Mouse (Mus musculus) limb, embryonic 10.5 days (tissue): ENCODE data around the gene Tcf12. TPM values are rescaled to one million over a fixed set of nuclear protein-coding genes. Genes with fewer than 3 reads are reported as not detected.

ENCODE experiments used
- DNase-seq: peaks from one replicate; pipeline ENCODE4 v3.0.0-alpha.2; 2017; ENCODE audit warnings: low spot score
- H3K27ac ChIP-seq: fragments of 300-500 bp; sonication (generic); 2 replicates; pipeline ENCODE4 v1.5.1; 2016; ENCODE audit warnings: mild to moderate bottlenecking
- H3K27me3 ChIP-seq: fragments of 300-500 bp; sonication (generic); 2 replicates; pipeline ENCODE4 v1.6.1; 2016; ENCODE audit warnings: low read depth, mild to moderate bottlenecking; ENCODE audit not compliant: poor library complexity, severe bottlenecking
- H3K36me3 ChIP-seq: fragments of 300-500 bp; sonication (generic); 2 replicates; pipeline ENCODE4 v1.6.1; 2016; ENCODE audit warnings: mild to moderate bottlenecking, moderate library complexity
- H3K4me1 ChIP-seq: fragments of 300-500 bp; sonication (generic); 2 replicates; pipeline ENCODE4 v1.6.1; 2016
- H3K4me3 ChIP-seq: fragments of 300-500 bp; sonication (generic); 2 replicates; pipeline ENCODE4 v1.5.1; 2016; ENCODE audit warnings: mild to moderate bottlenecking, moderate library complexity
- H3K9me3 ChIP-seq: fragments of 300-500 bp; sonication (generic); replicated peaks from 2 replicates; pipeline ENCODE4 v1.6.1; 2016; ENCODE audit warnings: mild to moderate bottlenecking
- WGBS: fragments of 180-500 bp; shearing (Covaris S2); methylation state at CpG from one replicate; pipeline ENCODE4 v1.1.7; 2016; 5-methylcytosine and 5-hydroxymethylcytosine counted together
- polyA plus RNA-seq: library from polyadenylated mRNA; unstranded; fragments of >200 nt; fragmentation: Nextera tagmentation; extraction: Ambion mirVana; gene quantifications from 2 replicates; pipeline ENCODE4 v1.2.1, GENCODE M21; 2016

The Tcf12 gene
- polyA plus RNA-seq, 1 experiment from 2014 or later = 216 TPM

- DNase-seq = no peak
- no peaks in the 10 kb centered on the region for H3K9me3 ChIP-seq
- no peak overlapping the region for H3K4me3 ChIP-seq
- H3K27me3 ChIP-seq = no peaks in the 10 kb centered on the region
- peaks cover 4% of the 10 kb centered on the region for H3K36me3 ChIP-seq
- no peak overlapping the region for H3K27ac ChIP-seq
- WGBS = 97% methylated on average over 3 of the region's 3 CpGs
- H3K4me1 ChIP-seq = no peaks in the 10 kb centered on the region
Measured at GRCm38 (mm10) chr9:72053144-72053543, 58.5 kb downstream of the Tcf12 start.

- DNase-seq = no peak
- Histone ChIP-seq H3K27ac (no peak overlapping the region), H3K4me1 (no peaks in the 10 kb centered on the region), H3K36me3 (no peaks in the 10 kb centered on the region), H3K9me3 (no peaks in the 10 kb centered on the region), H3K27me3 (no peaks in the 10 kb centered on the region), H3K4me3 (no peak overlapping the region)
Measured at GRCm38 (mm10) chr9:72040156-72040555, 71.5 kb downstream of the Tcf12 start.

- H3K27ac ChIP-seq = no peak overlapping the region
- H3K4me1 ChIP-seq = no peaks in the 10 kb centered on the region
- no peak overlapping the region for H3K4me3 ChIP-seq
- no peaks in the 10 kb centered on the region for H3K36me3 ChIP-seq
- DNase-seq = no peak
- WGBS = 82% methylated on average over 2 of the region's 2 CpGs
- H3K27me3 ChIP-seq = no peaks in the 10 kb centered on the region
- H3K9me3 ChIP-seq = no peaks in the 10 kb centered on the region
Measured at GRCm38 (mm10) chr9:72039369-72039768, 72.3 kb downstream of the Tcf12 start.

- Histone ChIP-seq H3K36me3 (no peaks in the 10 kb centered on the region), H3K9me3 (no peaks in the 10 kb centered on the region), H3K4me1 (no peaks in the 10 kb centered on the region), H3K4me3 (no peak overlapping the region), H3K27ac (no peak overlapping the region), H3K27me3 (no peaks in the 10 kb centered on the region)
- no peak for DNase-seq
- 96% methylated on average over 2 of the region's 2 CpGs for WGBS
Measured at GRCm38 (mm10) chr9:72037059-72037516, 74.6 kb downstream of the Tcf12 start.

GRCm38 (mm10) chr9:72036257-72036656, 75.4 kb downstream of the Tcf12 start:
- WGBS = 94% methylated on average over 3 of the region's 3 CpGs
- no peak overlapping the region for H3K4me3 ChIP-seq
- DNase-seq = no peak
- H3K4me1 ChIP-seq = no peaks in the 10 kb centered on the region
- no peaks in the 10 kb centered on the region for H3K9me3 ChIP-seq
- H3K27ac ChIP-seq = no peak overlapping the region
- H3K27me3 ChIP-seq = no peaks in the 10 kb centered on the region
- H3K36me3 ChIP-seq = no peaks in the 10 kb centered on the region

GRCm38 (mm10) chr9:72033271-72033670, 78.4 kb downstream of the Tcf12 start:
- H3K4me1 ChIP-seq = no peaks in the 10 kb centered on the region
- DNase-seq = no peak
- no peak overlapping the region for H3K4me3 ChIP-seq
- no peak overlapping the region for H3K27ac ChIP-seq
- WGBS = 91% methylated on average over 2 of the region's 2 CpGs
- H3K9me3 ChIP-seq = no peaks in the 10 kb centered on the region
- no peaks in the 10 kb centered on the region for H3K27me3 ChIP-seq
- no peaks in the 10 kb centered on the region for H3K36me3 ChIP-seq

- Histone ChIP-seq H3K4me1 (no peaks in the 10 kb centered on the region), H3K27me3 (no peaks in the 10 kb centered on the region), H3K36me3 (no peaks in the 10 kb centered on the region), H3K9me3 (no peaks in the 10 kb centered on the region), H3K4me3 (no peak overlapping the region), H3K27ac (no peak overlapping the region)
- DNase-seq = no peak
Measured at GRCm38 (mm10) chr9:72030274-72030673, 81.4 kb downstream of the Tcf12 start.

- no peaks in the 10 kb centered on the region for H3K27me3 ChIP-seq
- no peaks in the 10 kb centered on the region for H3K4me1 ChIP-seq
- H3K4me3 ChIP-seq = no peak overlapping the region
- DNase-seq = no peak
- no peaks in the 10 kb centered on the region for H3K36me3 ChIP-seq
- WGBS = 89% methylated on average over 1 of the region's 1 CpGs
- no peaks in the 10 kb centered on the region for H3K9me3 ChIP-seq
- no peak overlapping the region for H3K27ac ChIP-seq
Measured at GRCm38 (mm10) chr9:72029601-72030000, 82.1 kb downstream of the Tcf12 start.

- no peak overlapping the region for H3K27ac ChIP-seq
- 86% methylated on average over 5 of the region's 5 CpGs for WGBS
Measured at GRCm38 (mm10) chr9:72023274-72023673, 88.4 kb downstream of the Tcf12 start.

GRCm38 (mm10) chr9:72021512-72021911, 90.2 kb downstream of the Tcf12 start:
- Histone ChIP-seq H3K36me3 (no peaks in the 10 kb centered on the region), H3K27me3 (no peaks in the 10 kb centered on the region), H3K4me3 (no peak overlapping the region), H3K27ac (no peak overlapping the region), H3K9me3 (no peaks in the 10 kb centered on the region), H3K4me1 (no peaks in the 10 kb centered on the region)
- DNase-seq = no peak
- WGBS = 88% methylated on average over 3 of the region's 3 CpGs

More at GRCm38 (mm10) chr9:72023274-72023673, 88.4 kb downstream of the Tcf12 start:
- no peaks in the 10 kb centered on the region for H3K27me3 ChIP-seq
- no peak for DNase-seq
- no peaks in the 10 kb centered on the region for H3K4me1 ChIP-seq
- H3K9me3 ChIP-seq = no peaks in the 10 kb centered on the region
- H3K36me3 ChIP-seq = no peaks in the 10 kb centered on the region
- no peak overlapping the region for H3K4me3 ChIP-seq

GRCm38 (mm10) chr9:72016021-72016420, 95.7 kb downstream of the Tcf12 start:
- no peak for DNase-seq
- WGBS = 89% methylated on average over 1 of the region's 1 CpGs
- H3K4me3 ChIP-seq = no peak overlapping the region

GRCm38 (mm10) chr9:72014585-72015381, 96.9 kb downstream of the Tcf12 start:
- WGBS = 86% methylated on average over 4 of the region's 4 CpGs
- no peaks in the 10 kb centered on the region for H3K4me1 ChIP-seq

More at GRCm38 (mm10) chr9:72016021-72016420, 95.7 kb downstream of the Tcf12 start:
- no peak overlapping the region for H3K27ac ChIP-seq
- 0 out of 2 replicates have a peak, but pooled peaks cover 4% of the 10 kb centered on the region for H3K36me3 ChIP-seq
- no peaks in the 10 kb centered on the region for H3K27me3 ChIP-seq
- no peaks in the 10 kb centered on the region for H3K4me1 ChIP-seq
- H3K9me3 ChIP-seq = no peaks in the 10 kb centered on the region

GRCm38 (mm10) chr9:72013541-72013940, 98.1 kb downstream of the Tcf12 start:
- Histone ChIP-seq H3K4me1 (no peaks in the 10 kb centered on the region), H3K27me3 (no peaks in the 10 kb centered on the region), H3K36me3 (0 out of 2 replicates have a peak, but pooled peaks cover 4% of the 10 kb centered on the region), H3K4me3 (no peak overlapping the region), H3K27ac (no peak overlapping the region), H3K9me3 (no peaks in the 10 kb centered on the region)
- DNase-seq = no peak
- 87% methylated on average over 1 of the region's 1 CpGs for WGBS

More at GRCm38 (mm10) chr9:72014585-72015381, 96.9 kb downstream of the Tcf12 start:
- DNase-seq = no peak
- Histone ChIP-seq H3K27ac (no peak overlapping the region), H3K9me3 (no peaks in the 10 kb centered on the region), H3K4me3 (no peak overlapping the region), H3K27me3 (no peaks in the 10 kb centered on the region), H3K36me3 (0 out of 2 replicates have a peak, but pooled peaks cover 4% of the 10 kb centered on the region)
